Mouse (Mus musculus): ENCODE results near the gene Lcn4. TPM values are rescaled to one million over a fixed set of nuclear protein-coding genes. Genes with fewer than 3 reads are reported as not detected.

Gene Lcn4
- polyA plus RNA-seq, 1 experiment from 2014 or later = not detected

DNA sequence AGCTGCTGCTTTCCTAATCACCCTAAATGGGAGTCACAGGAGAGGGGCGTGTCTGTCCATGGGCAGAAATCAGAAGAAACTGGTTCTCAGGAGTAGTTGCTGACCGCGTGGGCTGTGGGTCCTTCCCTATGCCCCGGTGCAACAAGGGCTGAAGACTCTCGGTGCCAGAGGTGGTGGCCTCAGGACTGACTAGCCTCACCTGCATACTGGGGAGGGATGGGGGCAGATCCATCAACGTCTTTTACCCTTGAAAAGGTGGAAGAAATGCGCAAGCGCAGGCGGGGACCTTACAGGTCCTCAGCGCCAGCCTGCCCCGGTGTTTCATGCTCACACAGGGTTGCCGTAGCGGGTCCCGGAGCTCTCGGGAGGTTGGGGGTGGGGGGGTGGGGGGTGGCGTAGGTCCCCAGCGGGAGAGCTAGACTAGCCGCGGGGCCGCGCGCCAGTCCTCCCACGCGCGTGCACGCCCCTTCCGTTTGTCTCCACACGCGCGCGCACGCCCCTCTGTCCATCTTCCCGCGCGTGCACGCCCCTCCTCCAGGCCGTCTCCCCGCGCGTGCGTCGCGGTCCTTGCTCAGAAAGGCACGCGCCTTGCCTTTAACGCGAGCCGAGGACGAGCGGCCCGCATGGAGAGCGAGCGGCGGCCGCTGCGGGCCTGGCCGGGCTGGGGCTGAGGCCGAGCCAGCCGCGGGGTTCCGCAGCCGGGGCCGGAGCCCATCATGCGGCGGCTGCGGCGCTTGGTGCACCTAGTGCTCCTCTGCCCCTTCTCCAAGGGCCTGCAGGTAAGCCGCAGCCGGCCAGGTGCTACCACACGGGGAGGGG is 43.0 kb downstream of the Lcn4 start, which contains the start of gene Fam69b:
Gene Fam69b (plus strand): TSS at position 537 of the 819 bp plus-strand sequence.
- DNase-seq (ENCODE audit: low spot score) (peak; percentile 92), ATAC-seq (ENCODE audit: low FRiP score) (peak; percentile 77)
- peaks cover 39% of the 10 kb centered on the region for H3K4me1 ChIP-seq (replicated peaks; ENCODE audit: control insufficient read depth, insufficient read depth, low read length)
- H3K27me3 ChIP-seq (ENCODE audit: control insufficient read depth, insufficient read depth, low read length) = no peaks in the 10 kb centered on the region
- H3K9ac ChIP-seq = peak within 1 kb of the TSS; percentile 98
- peak within 1 kb of the TSS; percentile 64 for H3K4me3 ChIP-seq (replicated peaks; ENCODE audit: low read length)
- 0 out of 2 replicates have a peak, but pooled peaks cover 3% of the 10 kb centered on the region for H3K36me3 ChIP-seq (replicated peaks; ENCODE audit: control insufficient read depth, insufficient read depth)
- peak within 1 kb of the TSS; percentile 90 for H3K4me2 ChIP-seq (replicated peaks)
- no peaks in the 10 kb centered on the region for H3K9me3 ChIP-seq (ENCODE audit: control insufficient read depth, low read length)
- peak within 1 kb of the TSS; percentile 92 for H3K27ac ChIP-seq
- WGBS = under 1% methylated on average over 69 of the region's 70 CpGs

DNA sequence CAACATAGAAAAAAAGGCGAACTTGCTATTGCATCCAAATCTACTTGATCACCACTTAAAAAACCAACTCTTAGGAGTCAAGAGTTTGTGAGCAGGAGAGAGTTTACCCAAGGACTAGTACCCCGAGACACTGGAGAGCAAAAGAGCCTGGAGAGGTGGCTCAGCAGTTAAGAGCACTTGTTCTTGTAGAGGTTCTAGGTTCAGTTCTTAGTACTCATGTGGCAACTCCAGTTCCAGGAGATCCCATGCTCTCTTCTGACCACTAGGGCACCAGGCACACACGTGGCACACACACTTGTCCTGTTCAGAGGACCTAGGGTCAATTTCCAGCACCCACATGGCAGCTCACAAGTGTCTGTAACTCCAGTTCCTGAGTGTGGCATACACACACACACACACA is 45.0 kb downstream of the Lcn4 start:
- no peak overlapping the region for H3K9ac ChIP-seq
- peaks cover 22% of the 10 kb centered on the region for H3K4me1 ChIP-seq (replicated peaks; ENCODE audit: control insufficient read depth, insufficient read depth, low read length)
- H3K4me2 ChIP-seq (replicated peaks) = no peak overlapping the region
- DNase-seq (ENCODE audit: low spot score) (no peak), ATAC-seq (ENCODE audit: low FRiP score) (no peak)
- 72% methylated on average over 3 of the region's 3 CpGs for WGBS
- H3K27me3 ChIP-seq (ENCODE audit: control insufficient read depth, insufficient read depth, low read length) = no peaks in the 10 kb centered on the region
- no peak overlapping the region for H3K4me3 ChIP-seq (replicated peaks; ENCODE audit: low read length)
- no peaks in the 10 kb centered on the region for H3K36me3 ChIP-seq (replicated peaks; ENCODE audit: control insufficient read depth, insufficient read depth)
- H3K27ac ChIP-seq = no peak overlapping the region
- H3K9me3 ChIP-seq (ENCODE audit: control insufficient read depth, low read length) = no peaks in the 10 kb centered on the region

- H3K4me3 ChIP-seq (replicated peaks; ENCODE audit: low read length) = no peak overlapping the region
- H3K4me1 ChIP-seq (replicated peaks; ENCODE audit: control insufficient read depth, insufficient read depth, low read length) = peaks cover 16% of the 10 kb centered on the region
- ATAC-seq (ENCODE audit: low FRiP score) = no peak
Observed at GRCm38 (mm10) chr2:26625419-26625818, 45.7 kb downstream of the Lcn4 start.

GRCm38 (mm10) chr2:26622984-26623383 is 48.1 kb downstream of the Lcn4 start:
- 66% methylated on average over 5 of the region's 5 CpGs for WGBS
- ATAC-seq (ENCODE audit: low FRiP score) = no peak
- no peak for DNase-seq (ENCODE audit: low spot score)
- Histone ChIP-seq H3K4me2 (replicated peaks) (no peak overlapping the region), H3K36me3 (replicated peaks; ENCODE audit: control insufficient read depth, insufficient read depth) (no peaks in the 10 kb centered on the region), H3K27me3 (ENCODE audit: control insufficient read depth, insufficient read depth, low read length) (no peaks in the 10 kb centered on the region), H3K9ac (no peak overlapping the region), H3K27ac (no peak overlapping the region), H3K4me1 (replicated peaks; ENCODE audit: control insufficient read depth, insufficient read depth, low read length) (no peaks in the 10 kb centered on the region), H3K4me3 (replicated peaks; ENCODE audit: low read length) (no peak overlapping the region), H3K9me3 (ENCODE audit: control insufficient read depth, low read length) (no peaks in the 10 kb centered on the region)

More at GRCm38 (mm10) chr2:26625419-26625818, 45.7 kb downstream of the Lcn4 start:
- Histone ChIP-seq H3K27me3 (ENCODE audit: control insufficient read depth, insufficient read depth, low read length) (no peaks in the 10 kb centered on the region), H3K27ac (no peak overlapping the region), H3K4me2 (replicated peaks) (no peak overlapping the region), H3K9me3 (ENCODE audit: control insufficient read depth, low read length) (no peaks in the 10 kb centered on the region), H3K36me3 (replicated peaks; ENCODE audit: control insufficient read depth, insufficient read depth) (no peaks in the 10 kb centered on the region), H3K9ac (no peak overlapping the region)
- 91% methylated on average over 3 of the region's 3 CpGs for WGBS
- DNase-seq (ENCODE audit: low spot score) = no peak

GRCm38 (mm10) chr2:26621246-26621645 is 49.8 kb downstream of the Lcn4 start:
- DNase-seq (ENCODE audit: low spot score) (no peak), ATAC-seq (ENCODE audit: low FRiP score) (no peak)
- Histone ChIP-seq H3K27ac (no peak overlapping the region), H3K4me2 (replicated peaks) (no peak overlapping the region), H3K4me1 (replicated peaks; ENCODE audit: control insufficient read depth, insufficient read depth, low read length) (no peaks in the 10 kb centered on the region), H3K9me3 (ENCODE audit: control insufficient read depth, low read length) (no peaks in the 10 kb centered on the region), H3K36me3 (replicated peaks; ENCODE audit: control insufficient read depth, insufficient read depth) (no peaks in the 10 kb centered on the region), H3K4me3 (replicated peaks; ENCODE audit: low read length) (no peak overlapping the region), H3K27me3 (ENCODE audit: control insufficient read depth, insufficient read depth, low read length) (no peaks in the 10 kb centered on the region), H3K9ac (no peak overlapping the region)
- WGBS = 45% methylated on average over 2 of the region's 2 CpGs

DNA sequence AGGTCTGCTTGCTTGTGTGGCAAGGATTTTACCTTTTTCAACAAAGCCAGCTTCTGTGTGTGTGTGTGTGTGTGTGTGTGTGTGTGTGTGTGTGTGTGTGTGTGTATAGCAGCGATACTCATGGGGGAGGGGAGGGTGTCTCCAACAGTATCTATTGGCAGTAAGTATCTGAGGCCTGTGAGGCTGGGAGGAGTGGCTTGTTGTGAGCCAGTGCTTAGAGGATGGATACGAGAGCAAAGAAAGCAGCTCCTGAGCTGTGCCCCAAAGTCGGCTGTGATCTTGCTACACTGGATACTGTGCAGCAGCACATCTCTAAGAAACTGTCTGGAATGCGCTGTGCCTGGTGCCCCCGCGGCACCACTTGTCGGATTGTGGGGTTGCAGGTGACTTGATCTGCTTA is 53.2 kb downstream of the Lcn4 start:
- Histone ChIP-seq H3K9me3 (ENCODE audit: control insufficient read depth, low read length) (no peaks in the 10 kb centered on the region), H3K4me3 (replicated peaks; ENCODE audit: low read length) (no peak overlapping the region), H3K9ac (no peak overlapping the region), H3K27ac (no peak overlapping the region), H3K36me3 (replicated peaks; ENCODE audit: control insufficient read depth, insufficient read depth) (no peaks in the 10 kb centered on the region), H3K4me1 (replicated peaks; ENCODE audit: control insufficient read depth, insufficient read depth, low read length) (no peaks in the 10 kb centered on the region), H3K27me3 (ENCODE audit: control insufficient read depth, insufficient read depth, low read length) (no peaks in the 10 kb centered on the region), H3K4me2 (replicated peaks) (no peak overlapping the region)
- no peak for ATAC-seq (ENCODE audit: low FRiP score)
- DNase-seq (ENCODE audit: low spot score) = no peak
- 59% methylated on average over 7 of the region's 7 CpGs for WGBS

Other genes with a start within 250 kb of the Lcn4 start
- 29.1 and 30.0 TPM in 2 replicates for gene Sec16a, start 226.1 kb downstream of the Lcn4 start, polyA plus RNA-seq (2014; fragmentation: Nextera tagmentation; extraction: Ambion mirVana)
- gene Notch1, start 154.6 kb downstream of the Lcn4 start, polyA plus RNA-seq (2014; fragmentation: Nextera tagmentation; extraction: Ambion mirVana) = 23.3 and 25.6 TPM in 2 replicates
- gene Egfl7, start 91.3 kb downstream of the Lcn4 start, polyA plus RNA-seq (2014; fragmentation: Nextera tagmentation; extraction: Ambion mirVana) = 62.2 and 69.2 TPM in 2 replicates
- not detected in 2 replicates for gene Gm20532, start 84.6 kb downstream of the Lcn4 start, polyA plus RNA-seq (2014; fragmentation: Nextera tagmentation; extraction: Ambion mirVana)
- gene Agpat2, start 66.9 kb downstream of the Lcn4 start, polyA plus RNA-seq (2014; fragmentation: Nextera tagmentation; extraction: Ambion mirVana) = 5.6 and 6.6 TPM in 2 replicates
- 128 and 136 TPM in 2 replicates for gene Fam69b, start 42.8 kb downstream of the Lcn4 start, polyA plus RNA-seq (2014; fragmentation: Nextera tagmentation; extraction: Ambion mirVana)
- gene Abo, start 193.7 kb upstream of the Lcn4 start, polyA plus RNA-seq (2014; fragmentation: Nextera tagmentation; extraction: Ambion mirVana) = not detected in 2 replicates
- gene Surf6, start 231.6 kb upstream of the Lcn4 start, polyA plus RNA-seq (2014; fragmentation: Nextera tagmentation; extraction: Ambion mirVana) = 15.1 and 15.9 TPM in 2 replicates
- 113 TPM in 2 replicates for gene Med22, start 239.4 kb upstream of the Lcn4 start, polyA plus RNA-seq (2014; fragmentation: Nextera tagmentation; extraction: Ambion mirVana)
- gene Rpl7a, start 239.5 kb upstream of the Lcn4 start, polyA plus RNA-seq (2014; fragmentation: Nextera tagmentation; extraction: Ambion mirVana) = 439 and 494 TPM in 2 replicates
- gene Surf2, start 245.1 kb upstream of the Lcn4 start, polyA plus RNA-seq (2014; fragmentation: Nextera tagmentation; extraction: Ambion mirVana) = 44.1 and 45.2 TPM in 2 replicates
- gene Surf1, start 245.2 kb upstream of the Lcn4 start, polyA plus RNA-seq (2014; fragmentation: Nextera tagmentation; extraction: Ambion mirVana) = 80.3 and 86.9 TPM in 2 replicates

All from hindbrain, embryonic 14.5 days (tissue).